Mouse (Mus musculus) MEL (cell line): ENCODE results near the gene Tex22. TPM values are rescaled to one million over a fixed set of nuclear protein-coding genes. Genes with fewer than 3 reads are reported as not detected.

Source experiments
- DNase-seq: peaks from one replicate; pipeline ENCODE4 v3.0.0; 2011; ENCODE audit warnings: low read depth, low spot score
- H3K27ac ChIP-seq: 2 replicates; pipeline ENCODE4 v1.5.1; 2012; ENCODE audit warnings: low read depth, mild to moderate bottlenecking, control low read depth, low read length, moderate library complexity; ENCODE audit not compliant: control insufficient read depth
- H3K27me3 ChIP-seq, 2 experiments: fragments of 150-350 bp in 1 of 2; sonication (generic) in 1 of 2; 2 replicates each; pipeline ENCODE4 v1.6.1; 2012; ENCODE audit warnings: low read length in 2 of 2, mild to moderate bottlenecking in 2 of 2, improper control_type of control experiment in 1 of 2, moderate library complexity in 1 of 2; ENCODE audit not compliant: insufficient read depth in 2 of 2, control insufficient read depth in 1 of 2
- H3K36me3 ChIP-seq, 2 experiments: 2 replicates each; pipeline ENCODE4 v1.6.1; 2012 to 2014; ENCODE audit warnings: low read length in 2 of 2, improper control_type of control experiment in 1 of 2, inconsistent platforms in 1 of 2, mild to moderate bottlenecking in 1 of 2; ENCODE audit not compliant: insufficient read depth in 2 of 2, control insufficient read depth in 1 of 2
- H3K4me1 ChIP-seq, 2 experiments: fragments of 150-350 bp in 1 of 2; sonication (generic) in 1 of 2; 2 replicates each; pipeline ENCODE4 v1.6.1; 2012; ENCODE audit warnings: low read length in 2 of 2, improper control_type of control experiment in 1 of 2, mild to moderate bottlenecking in 1 of 2; ENCODE audit not compliant: insufficient read depth in 2 of 2, control insufficient read depth in 1 of 2
- H3K4me3 ChIP-seq, 2 experiments: fragments of 150-350 bp in 1 of 2; sonication (generic) in 1 of 2; 2 replicates each; pipeline ENCODE4 v1.5.1; 2012; ENCODE audit warnings: low read depth in 2 of 2, low read length in 2 of 2, mild to moderate bottlenecking in 2 of 2, moderate library complexity in 2 of 2, control low read depth in 1 of 2, improper control_type of control experiment in 1 of 2; ENCODE audit not compliant: control insufficient read depth in 1 of 2, insufficient read depth in 1 of 2
- H3K79me2 ChIP-seq: 2 replicates; pipeline ENCODE4 v1.6.1; 2012; ENCODE audit warnings: mild to moderate bottlenecking, low read length, moderate library complexity; ENCODE audit not compliant: control insufficient read depth, poor library complexity, insufficient read depth
- H3K9ac ChIP-seq: 2 replicates; pipeline ENCODE4 v1.6.1; 2012; ENCODE audit warnings: low read depth, mild to moderate bottlenecking, control low read depth, low read length, moderate library complexity; ENCODE audit not compliant: control insufficient read depth, poor library complexity, severe bottlenecking
- H3K9me3 ChIP-seq: fragments of 150-350 bp; sonication (generic); replicated peaks from 2 replicates; pipeline ENCODE4 v1.6.1; 2012; ENCODE audit warnings: mild to moderate bottlenecking, low read length, improper control_type of control experiment, moderate library complexity; ENCODE audit not compliant: insufficient read depth
- BHLHE40 ChIP-seq: IDR thresholded peaks from 2 replicates; pipeline ENCODE4 v1.6.1; 2012; ENCODE audit warnings: low read depth, mild to moderate bottlenecking, inconsistent platforms, low read length, improper control_type of control experiment, borderline replicate concordance
- CHD2 ChIP-seq: IDR thresholded peaks from 2 replicates; pipeline ENCODE4 v1.6.1; 2011; ENCODE audit warnings: low read length, improper control_type of control experiment
- E2F4 ChIP-seq: IDR thresholded peaks from 2 replicates; pipeline ENCODE4 v1.6.1; 2011; ENCODE audit warnings: low read depth, low read length, improper control_type of control experiment, borderline replicate concordance
- ELF1 ChIP-seq: IDR thresholded peaks from 2 replicates; pipeline ENCODE4 v1.6.1; 2014; ENCODE audit warnings: low read depth, mild to moderate bottlenecking, inconsistent platforms, low read length, improper control_type of control experiment, moderate library complexity
- EP300 ChIP-seq, 2 experiments: IDR thresholded peaks; 2 replicates each; pipeline ENCODE4 v1.6.1; 2011; ENCODE audit warnings: improper control_type of control experiment in 2 of 2, low read length in 2 of 2, low read depth in 1 of 2, mild to moderate bottlenecking in 1 of 2
- ETS1 ChIP-seq: IDR thresholded peaks from 2 replicates; pipeline ENCODE4 v1.6.1; 2012; ENCODE audit warnings: low read depth, mild to moderate bottlenecking, inconsistent platforms, low read length, improper control_type of control experiment, moderate library complexity
- GATA1 ChIP-seq: IDR thresholded peaks from 2 replicates; pipeline ENCODE4 v1.6.1; 2011; ENCODE audit warnings: low read depth, low read length, improper control_type of control experiment
- JUND ChIP-seq: IDR thresholded peaks from 2 replicates; pipeline ENCODE4 v1.6.1; 2011; ENCODE audit warnings: low read depth, mild to moderate bottlenecking, improper control_type of control experiment, low read length
- KAT2A ChIP-seq: conservative IDR thresholded peaks from 2 replicates; pipeline ENCODE4 v1.6.1; 2012; ENCODE audit warnings: low read depth, low read length, improper control_type of control experiment, inconsistent platforms
- MAX ChIP-seq: IDR thresholded peaks from 2 replicates; pipeline ENCODE4 v1.6.1; 2011; ENCODE audit warnings: low read length, improper control_type of control experiment
- MEF2A ChIP-seq: IDR thresholded peaks from 2 replicates; pipeline ENCODE4 v1.6.1; 2014; ENCODE audit warnings: low read depth, mild to moderate bottlenecking, inconsistent platforms, low read length, improper control_type of control experiment; ENCODE audit not compliant: poor library complexity, insufficient replicate concordance, severe bottlenecking; ENCODE audit errors: extremely low read depth
- MXI1 ChIP-seq: IDR thresholded peaks from 2 replicates; pipeline ENCODE4 v1.6.1; 2011; ENCODE audit warnings: mild to moderate bottlenecking, low read depth, low read length, improper control_type of control experiment
- MYB ChIP-seq: IDR thresholded peaks from 2 replicates; pipeline ENCODE4 v1.6.1; 2011; ENCODE audit warnings: mild to moderate bottlenecking, low read depth, low read length, improper control_type of control experiment
- MYC ChIP-seq: IDR thresholded peaks from 2 replicates; pipeline ENCODE4 v1.6.1; 2011; ENCODE audit warnings: low read depth, mild to moderate bottlenecking, low read length, improper control_type of control experiment, moderate library complexity
- NELFE ChIP-seq: IDR thresholded peaks from 2 replicates; pipeline ENCODE4 v1.6.1; 2011; ENCODE audit warnings: low read depth, low read length, improper control_type of control experiment
- NRF1 ChIP-seq: IDR thresholded peaks from 2 replicates; pipeline ENCODE4 v1.6.1; 2014; ENCODE audit warnings: low read depth, mild to moderate bottlenecking, inconsistent platforms, low read length, improper control_type of control experiment, moderate library complexity; ENCODE audit not compliant: poor library complexity, insufficient read depth, severe bottlenecking
- POLR2A ChIP-seq, 2 experiments: IDR thresholded peaks; 2 replicates each; pipeline ENCODE4 v1.6.1; 2011 to 2012; ENCODE audit warnings: low read length in 2 of 2, mild to moderate bottlenecking in 2 of 2, control low read depth in 1 of 2, improper control_type of control experiment in 1 of 2, low read depth in 1 of 2, moderate library complexity in 1 of 2; ENCODE audit not compliant: control insufficient read depth in 1 of 2, insufficient read depth in 1 of 2, poor library complexity in 1 of 2
- POLR2AphosphoS5 ChIP-seq: IDR thresholded peaks from 2 replicates; pipeline ENCODE4 v1.6.1; 2012; ENCODE audit warnings: low read depth, borderline replicate concordance, mild to moderate bottlenecking, inconsistent platforms, low read length, moderate library complexity, mixed read lengths
- RCOR1 ChIP-seq: IDR thresholded peaks from 2 replicates; pipeline ENCODE4 v1.6.1; 2012; ENCODE audit warnings: low read depth, mild to moderate bottlenecking, inconsistent platforms, low read length, improper control_type of control experiment
- SIN3A ChIP-seq: IDR thresholded peaks from 2 replicates; pipeline ENCODE4 v1.6.1; 2012; ENCODE audit warnings: low read length, improper control_type of control experiment, inconsistent platforms
- SMC3 ChIP-seq: IDR thresholded peaks from 2 replicates; pipeline ENCODE4 v1.6.1; 2011; ENCODE audit warnings: low read depth, low read length, improper control_type of control experiment
- TAL1 ChIP-seq: IDR thresholded peaks from 2 replicates; pipeline ENCODE4 v1.6.1; 2012; ENCODE audit warnings: mild to moderate bottlenecking, inconsistent platforms, low read length, moderate library complexity, mixed read lengths
- TBP ChIP-seq: IDR thresholded peaks from 2 replicates; pipeline ENCODE4 v1.8.0; 2011; ENCODE audit warnings: low read depth, low read length, improper control_type of control experiment
- UBTF ChIP-seq: IDR thresholded peaks from 2 replicates; pipeline ENCODE4 v1.6.1; 2012; ENCODE audit warnings: low read depth, mild to moderate bottlenecking, inconsistent platforms, low read length, improper control_type of control experiment, moderate library complexity, borderline replicate concordance; ENCODE audit not compliant: insufficient read depth
- USF1 ChIP-seq: IDR thresholded peaks from 2 replicates; pipeline ENCODE4 v1.6.1; 2014; ENCODE audit warnings: low read depth, mild to moderate bottlenecking, inconsistent platforms, low read length, improper control_type of control experiment, moderate library complexity
- USF2 ChIP-seq, 2 experiments: IDR thresholded peaks; 2 replicates each; pipeline ENCODE4 v1.6.1; 2011 to 2012; ENCODE audit warnings: improper control_type of control experiment in 2 of 2, low read length in 2 of 2, borderline replicate concordance in 1 of 2, inconsistent platforms in 1 of 2, low read depth in 1 of 2, mild to moderate bottlenecking in 1 of 2; ENCODE audit not compliant: insufficient read depth in 1 of 2
- ZKSCAN1 ChIP-seq: IDR thresholded peaks from 2 replicates; pipeline ENCODE4 v1.6.1; 2012; ENCODE audit warnings: low read depth, mild to moderate bottlenecking, inconsistent platforms, low read length, improper control_type of control experiment, moderate library complexity
- ZMIZ1 ChIP-seq: IDR thresholded peaks from 2 replicates; pipeline ENCODE4 v1.6.1; 2012; ENCODE audit warnings: low read depth, mild to moderate bottlenecking, inconsistent platforms, low read length, improper control_type of control experiment, moderate library complexity
- ZNF384 ChIP-seq: IDR thresholded peaks from 2 replicates; pipeline ENCODE4 v1.6.1; 2012; ENCODE audit warnings: low read depth, mild to moderate bottlenecking, inconsistent platforms, low read length, improper control_type of control experiment
- polyA plus RNA-seq, 2 experiments: library from polyadenylated mRNA; stranded (reverse) in 1 of 2; unstranded in 1 of 2; fragments of >175 nt in 1 of 2; fragments of >200 nt in 1 of 2; gene quantifications; 2 replicates each; pipeline versions ENCODE4 v1.2.1 to v1.2.4; 2012; ENCODE audit warnings: low replicate concordance in 2 of 2, low read depth in 1 of 2; ENCODE audit not compliant: insufficient read length in 2 of 2, insufficient read depth in 1 of 2, missing spikeins in 1 of 2
- total RNA-seq: library from RNA; depleted of rRNA; stranded (reverse); fragments of 300-350 nt; gene quantifications from 2 replicates; pipeline ENCODE4 v1.2.3, GENCODE M21; 2012

The Tex22 gene
- total and polyA plus RNA-seq, 3 experiments = 0.43 to 0.65 TPM; not detected in 1

GRCm38 (mm10) chr12:113087276-113087675 is 13.0 kb downstream of the Tex22 start:
- DNase-seq = no peak
- Histone ChIP-seq H3K9ac (no peak overlapping the region), H3K27ac (no peak overlapping the region), H3K4me1 (peaks cover 0 to 7% of the 10 kb centered on the region in 2 experiments; a peak in 3 of 4 replicates), H3K9me3 (no peaks in the 10 kb centered on the region), H3K36me3 (no peaks in the 10 kb centered on the region), H3K4me3 (no peak overlapping the region), H3K27me3 (peaks cover 14 to 36% of the 10 kb centered on the region in 2 experiments), H3K79me2 (no peaks in the 10 kb centered on the region)
- TF ChIP-seq KAT2A (no peak), JUND (peak; percentile 88; the same call in 1 of the 2 replicates), MEF2A (no peak)

DNA sequence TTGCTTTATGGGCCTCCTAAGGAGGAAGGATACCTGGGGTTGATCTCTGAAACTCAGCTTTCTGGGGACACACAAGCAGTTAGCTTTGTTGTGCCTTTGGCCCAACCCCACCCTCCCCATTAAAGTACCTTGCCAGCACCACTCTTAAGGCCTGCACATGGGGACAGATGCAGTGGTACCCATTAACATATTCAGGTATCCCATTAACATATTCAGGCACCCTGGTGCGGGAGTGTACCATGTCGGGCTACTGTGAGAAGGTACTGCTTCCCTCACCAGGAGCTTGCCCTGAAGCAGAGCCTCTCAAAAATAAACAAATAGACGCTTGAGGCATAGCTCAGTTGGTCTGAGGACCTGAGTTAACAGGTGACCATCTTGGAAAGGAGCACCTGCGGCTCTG is 13.7 kb downstream of the Tex22 start:
- peaks cover 15 to 33% of the 10 kb centered on the region in 2 experiments for H3K27me3 ChIP-seq

GRCm38 (mm10) chr12:113089107-113089506 is 14.8 kb downstream of the Tex22 start:
- no peak for TF ChIP-seq SIN3A
- no peak for TF ChIP-seq NELFE
- no peak for TF ChIP-seq E2F4
- no peak for TF ChIP-seq ZKSCAN1
- TF ChIP-seq NRF1 = no peak
- TF ChIP-seq ZMIZ1 = no peak
- TF ChIP-seq TBP = no peak
- TF ChIP-seq POLR2A (IDR thresholded peaks at IDR 0.05; ENCODE audit: control insufficient read depth in 1 of 2, insufficient read depth in 1 of 2, low read depth in 1 of 2, low read length in 2 of 2, poor library complexity in 1 of 2) = no peak
- no peak for TF ChIP-seq ETS1
- no peak for TF ChIP-seq ELF1
- TF ChIP-seq MAX = no peak
- TF ChIP-seq MYB = no peak
- no peak for TF ChIP-seq TAL1
- no peak for TF ChIP-seq POLR2AphosphoS5
- no peak for TF ChIP-seq MXI1
- TF ChIP-seq SMC3 = no peak
- TF ChIP-seq ZNF384 = no peak
- no peak for TF ChIP-seq KAT2A
- Histone ChIP-seq H3K27ac (no peak overlapping the region), H3K27me3 (peaks cover 14 to 26% of the 10 kb centered on the region in 2 experiments)

More for the DNA sequence above, 13.7 kb downstream of the Tex22 start:
- Histone ChIP-seq H3K27ac (no peak overlapping the region), H3K4me1 (peaks cover 0 to 7% of the 10 kb centered on the region in 2 experiments; a peak in 3 of 4 replicates), H3K9me3 (no peaks in the 10 kb centered on the region), H3K79me2 (no peaks in the 10 kb centered on the region), H3K36me3 (no peaks in the 10 kb centered on the region), H3K4me3 (no peak overlapping the region), H3K9ac (no peak overlapping the region)
- DNase-seq = no peak
- TF ChIP-seq USF2 (IDR thresholded peaks at IDR 0.05; ENCODE audit: borderline replicate concordance in 1 of 2, insufficient read depth in 1 of 2, low read depth in 1 of 2, low read length in 2 of 2) (no peak), USF1 (no peak), MYC (no peak), RCOR1 (no peak), BHLHE40 (no peak), MXI1 (no peak), TAL1 (no peak), UBTF (no peak), CHD2 (no peak), MAX (no peak), ETS1 (no peak), EP300 (IDR thresholded peaks at IDR 0.05; ENCODE audit: low read depth in 1 of 2, low read length in 2 of 2) (no peak), GATA1 (no peak), ZKSCAN1 (no peak), ELF1 (no peak)

More at GRCm38 (mm10) chr12:113089107-113089506, 14.8 kb downstream of the Tex22 start:
- H3K4me1 ChIP-seq = peaks cover 0 to 7% of the 10 kb centered on the region in 2 experiments; a peak in 3 of 4 replicates
- H3K36me3 ChIP-seq = no peaks in the 10 kb centered on the region
- H3K4me3 ChIP-seq = no peak overlapping the region
- no peak overlapping the region for H3K9ac ChIP-seq
- H3K9me3 ChIP-seq = no peaks in the 10 kb centered on the region
- no peak for DNase-seq
- H3K79me2 ChIP-seq = no peaks in the 10 kb centered on the region
